Mouse (Mus musculus) hematopoietic stem cell, adult 5-6 weeks (primary cell): ENCODE results near the gene Ppa1. TPM values are rescaled to one million over a fixed set of nuclear protein-coding genes. Genes with fewer than 3 reads are reported as not detected.

Experiments
- ATAC-seq, 2 experiments: fragments of 125-278 bp in 1 of 2; replicated peaks in 1 of 2; 2 replicates each; pipeline ENCODE4 v1.8.0; 2016 to 2017; ENCODE audit warnings: inconsistent platforms in 2 of 2, mild to moderate bottlenecking in 2 of 2, moderate number of reproducible peaks in 2 of 2, low read depth in 1 of 2, moderate TSS enrichment in 1 of 2; ENCODE audit not compliant: low FRiP score in 2 of 2, poor library complexity in 2 of 2, severe bottlenecking in 2 of 2, insufficient read depth in 1 of 2, low TSS enrichment in 1 of 2
- total RNA-seq: library from RNA; stranded (forward); fragments of 172-1452, 232-1000 nt; gene quantifications from 2 replicates; pipeline ENCODE4 v1.2.3, GENCODE M21; 2017

Ppa1 gene
- total RNA-seq, 1 experiment from 2014 or later = 165 TPM

GRCm38 (mm10) chr10:61675935-61676334 is 27.6 kb downstream of the Ppa1 start:
- ATAC-seq = no peak

GRCm38 (mm10) chr10:61679545-61679944 is 31.2 kb downstream of the Ppa1 start:
- no peak for ATAC-seq

DNA sequence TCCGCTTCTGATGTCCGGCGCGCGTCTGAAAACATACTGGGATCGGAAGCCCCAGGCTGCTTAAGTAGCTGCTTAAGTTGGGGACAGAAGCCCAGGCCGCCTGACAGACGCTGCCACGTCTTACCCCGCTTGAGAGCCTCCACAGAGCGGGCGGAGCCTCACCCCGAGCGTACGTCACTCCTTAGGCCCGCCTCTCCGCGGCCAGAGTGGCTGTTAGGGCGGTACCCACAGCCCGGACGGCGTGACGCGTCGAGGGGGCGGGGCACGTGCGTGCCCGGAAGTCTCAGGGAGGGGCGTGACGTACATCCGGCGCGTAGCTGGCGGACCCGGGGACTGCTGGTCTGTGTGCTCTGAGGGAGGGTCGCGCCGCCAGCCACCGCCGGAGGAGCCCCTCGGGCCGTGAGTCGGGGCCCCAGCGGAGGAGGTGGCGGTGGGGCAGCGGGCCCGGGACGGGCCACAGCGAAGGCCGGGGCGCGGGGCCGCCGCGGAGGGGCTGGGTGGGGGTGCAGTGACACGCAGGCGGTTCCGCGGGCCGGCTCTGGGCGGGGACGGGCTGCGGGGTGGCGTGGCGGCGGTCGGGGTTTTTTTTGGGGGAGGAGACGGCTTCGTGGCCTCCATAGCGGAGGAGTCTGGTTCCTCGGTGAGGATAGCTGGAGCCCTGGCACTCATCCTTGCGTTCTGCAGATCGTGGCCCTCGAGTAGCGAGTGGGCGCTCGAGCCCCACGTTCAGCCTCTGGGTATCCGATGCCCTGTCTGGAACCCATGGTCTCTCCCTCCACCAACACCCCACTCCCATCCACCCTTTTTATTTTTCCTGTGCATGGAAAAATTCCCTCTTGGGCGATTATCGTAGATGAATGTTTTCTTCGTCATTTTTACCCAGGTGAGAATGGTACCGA is 31.9 kb downstream of the Ppa1 start, which contains the start of gene Sar1a:
TSS of gene Sar1a (plus strand) at position 285 of the 899 bp plus-strand sequence.
- peak; percentile 99 for ATAC-seq

DNA sequence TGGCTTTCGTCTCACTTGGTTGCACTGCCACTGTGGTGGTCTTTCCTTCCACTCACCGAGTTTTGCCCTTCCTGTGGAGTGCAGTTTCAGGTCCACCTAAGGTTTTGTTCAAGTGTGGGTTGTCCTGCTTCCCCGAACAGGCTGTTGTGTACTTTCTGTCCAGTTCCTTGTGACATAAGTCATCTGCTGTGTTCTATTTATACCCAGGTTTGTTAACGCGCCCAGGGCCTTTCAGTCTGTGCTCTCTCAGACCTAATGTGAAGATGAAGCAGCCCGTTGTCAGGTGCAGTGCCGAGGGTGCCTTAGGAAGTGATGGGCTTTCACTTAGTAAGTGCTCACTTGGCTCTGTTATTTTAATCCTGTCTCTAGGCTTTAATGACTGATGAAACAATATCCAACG is 41.1 kb downstream of the Ppa1 start:
- no peak for ATAC-seq

- no peak for ATAC-seq
Observed at GRCm38 (mm10) chr10:61693563-61693962, 45.2 kb downstream of the Ppa1 start.

- ATAC-seq = peak; percentile 98 to 100
Observed at GRCm38 (mm10) chr10:61694870-61695670, 46.7 kb downstream of the Ppa1 start, which contains the start of gene Tysnd1. Gene Tysnd1, plus strand, starts transcription at chr10:61695514.

- 0 out of 4 replicates have a peak, but pooled peaks of 1 of the 2 experiments have one; percentile 15 for ATAC-seq
Observed at GRCm38 (mm10) chr10:61695703-61696559, 47.6 kb downstream of the Ppa1 start.

- no peak for ATAC-seq
Observed at GRCm38 (mm10) chr10:61696560-61696823, 48.1 kb downstream of the Ppa1 start.

DNA sequence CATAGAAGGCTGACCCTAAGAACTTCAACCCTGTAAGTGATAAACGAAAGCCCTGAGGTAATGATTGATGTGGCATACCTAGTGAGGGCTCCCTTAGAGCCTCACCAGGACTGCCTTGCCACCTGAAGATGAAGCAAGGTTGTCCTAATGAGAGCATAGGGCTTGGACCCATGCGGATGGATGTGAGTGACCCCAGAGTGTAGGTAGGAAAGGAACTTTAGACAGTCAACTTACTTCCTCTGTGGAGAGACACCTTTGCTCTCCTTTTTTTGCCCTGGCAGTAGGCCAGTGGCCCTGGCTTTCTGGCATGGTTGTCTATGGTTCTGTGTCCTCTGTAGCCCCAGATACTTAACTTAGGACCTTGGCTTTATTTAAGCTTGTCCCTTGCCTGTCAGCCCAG is 48.7 kb downstream of the Ppa1 start:
- ATAC-seq = no peak

DNA sequence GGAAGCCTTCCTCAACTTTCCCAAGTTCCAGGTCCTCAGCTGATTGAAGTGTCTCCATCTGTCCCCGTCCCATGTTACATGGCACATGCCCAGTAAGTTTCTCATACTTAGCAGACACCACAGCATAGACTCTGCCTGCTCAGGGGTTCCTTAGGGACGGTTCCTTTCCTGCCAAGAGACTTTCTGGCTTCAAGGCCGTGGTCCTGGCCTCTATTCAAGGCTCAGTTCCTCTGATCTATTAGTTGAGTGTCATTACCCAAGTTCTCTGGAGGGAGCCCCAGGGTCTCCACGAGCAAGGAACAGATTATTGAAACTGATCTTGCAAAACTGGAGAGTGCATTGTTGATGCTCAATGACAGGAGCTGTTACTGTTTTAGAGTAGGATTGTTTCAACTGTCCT is 56.3 kb downstream of the Ppa1 start:
- no peak for ATAC-seq

DNA sequence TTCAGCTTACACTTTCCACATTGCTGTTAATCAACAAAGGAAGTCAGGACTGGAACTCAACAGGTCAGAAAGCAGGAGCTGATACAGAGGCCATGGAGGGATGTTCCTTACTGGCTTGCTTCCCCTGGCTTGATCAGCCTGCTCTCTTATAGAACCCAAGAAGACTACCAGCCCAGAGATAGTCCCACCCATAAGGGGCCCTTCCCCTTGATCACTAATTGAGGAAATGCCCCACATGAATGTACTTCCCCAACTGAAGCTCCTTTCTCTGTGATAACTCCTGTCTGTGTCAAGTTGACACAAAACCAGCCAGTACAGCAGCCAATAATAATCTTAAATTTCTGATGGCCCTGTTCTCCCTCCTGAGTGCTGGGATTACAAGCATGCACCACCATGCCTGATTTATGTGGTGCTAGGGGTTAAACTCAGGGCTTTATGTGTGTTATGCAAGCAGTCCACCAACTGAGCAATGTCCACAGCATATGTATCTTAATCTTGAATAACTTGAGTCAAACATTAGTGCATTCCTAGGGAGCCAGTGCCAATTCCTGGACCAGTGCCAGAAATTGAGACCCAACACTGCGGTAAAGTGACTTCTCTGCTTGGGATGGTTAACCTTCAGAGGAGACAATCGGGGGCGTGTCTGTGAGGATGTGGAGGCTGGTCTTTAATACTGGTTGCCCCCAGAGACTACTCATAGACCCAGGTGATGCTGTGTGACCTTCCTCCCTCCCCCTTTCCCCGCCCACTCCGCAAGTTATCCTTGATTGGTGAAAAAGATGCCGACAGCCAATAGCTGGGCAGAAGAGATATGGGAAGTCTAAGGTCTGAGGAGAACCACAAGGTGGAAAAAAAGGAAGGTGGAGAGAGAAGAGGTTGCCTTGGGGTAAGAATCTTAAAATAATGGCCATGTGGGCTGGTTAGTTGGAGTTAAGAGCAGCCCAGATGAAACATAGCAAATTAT is 58.3 kb downstream of the Ppa1 start:
- no peak for ATAC-seq

DNA sequence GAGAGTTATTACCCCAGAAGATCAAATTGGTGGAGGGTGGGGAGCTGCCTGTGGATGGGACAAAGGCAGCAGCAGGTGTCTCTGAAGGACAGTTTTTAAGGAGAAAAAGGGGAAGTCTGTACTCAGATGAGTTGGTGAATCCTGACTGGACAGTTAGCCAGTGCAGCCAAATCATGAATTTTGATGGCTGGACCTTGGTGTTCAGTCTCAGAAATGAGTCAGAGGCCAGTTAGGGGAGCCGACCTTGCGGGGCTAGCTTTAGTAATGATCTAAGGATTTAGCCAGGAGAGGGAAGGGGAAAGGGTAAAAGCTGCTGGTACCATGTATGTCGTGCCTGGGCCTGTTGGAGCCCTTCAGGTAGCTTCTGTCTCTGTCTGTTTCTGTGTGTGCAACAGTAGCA is 65.2 kb downstream of the Ppa1 start:
- no peak for ATAC-seq

- ATAC-seq = no peak
Observed at GRCm38 (mm10) chr10:61714146-61714545, 65.8 kb downstream of the Ppa1 start.

DNA sequence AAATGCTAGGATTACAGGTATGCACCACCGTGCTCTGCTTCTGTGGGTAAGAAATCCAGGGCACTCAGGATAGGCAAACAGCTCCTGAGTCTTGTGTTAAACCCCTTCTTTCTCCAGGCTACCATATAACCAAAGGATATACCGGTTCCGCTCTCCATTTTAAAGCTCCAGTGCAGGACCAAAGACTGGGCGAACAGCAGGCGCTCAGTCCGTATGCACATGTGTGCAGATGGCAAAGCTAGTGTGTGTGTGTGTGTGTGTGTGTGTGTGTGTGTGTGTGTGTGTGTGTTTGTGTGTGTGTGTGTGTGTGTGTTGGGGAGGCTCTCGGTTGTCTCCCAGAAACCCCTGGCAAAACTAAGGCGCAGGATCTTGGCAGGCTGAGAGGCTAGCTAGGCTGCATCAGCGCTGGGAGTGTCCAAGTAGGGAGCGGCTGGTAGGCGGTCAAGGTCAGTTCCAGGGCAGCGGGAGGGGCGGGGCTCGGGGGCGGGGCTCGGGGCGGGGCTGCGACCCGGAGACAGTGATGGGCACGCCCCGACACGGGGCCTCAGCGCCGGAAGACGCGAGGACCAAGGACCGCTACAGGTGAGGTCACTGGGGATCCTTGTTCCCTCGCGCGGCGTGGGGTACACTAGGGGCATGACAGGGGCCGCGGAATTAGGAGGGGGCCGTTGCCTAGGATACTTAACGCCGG is 66.6 kb downstream of the Ppa1 start, which contains the start of gene Aifm2:
TSS of gene Aifm2 (plus strand) at position 493 of the 691 bp plus-strand sequence.
- ATAC-seq = peak; percentile 66 to 82

DNA sequence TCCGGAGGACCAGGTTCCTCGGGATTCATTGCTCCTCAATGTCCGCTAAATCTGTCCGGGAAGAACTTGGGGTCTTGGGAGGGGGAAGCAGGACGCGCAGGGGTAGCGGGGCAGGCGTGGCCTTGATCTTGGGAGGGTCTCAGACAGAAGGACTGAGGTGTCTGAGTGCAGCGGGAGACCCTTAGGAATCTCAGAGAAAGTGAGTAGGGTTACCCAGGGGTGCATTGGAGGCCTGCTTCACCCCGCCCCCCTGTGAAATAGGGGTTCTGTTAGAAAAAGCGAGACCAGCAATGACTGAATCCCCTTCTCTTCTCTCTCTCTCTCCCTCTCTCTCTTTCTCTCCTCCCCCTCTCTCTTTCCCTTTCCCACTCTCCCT is 67.1 kb downstream of the Ppa1 start:
- no peak for ATAC-seq
